Comparison of ENCODE assay signal across 8 mouse cellular contexts in genomic region chr7:117428690-117429224, GRCm38 (mm10). TPM values are rescaled to one million over a fixed set of nuclear protein-coding genes. Genes with fewer than 3 reads are reported as not detected.
DNase-seq lines count a peak whose midpoint lies in the region; ATAC-seq and TF ChIP-seq lines count a peak whose summit lies in the region.

No protein-coding gene starts in this region.

- peaks cover 10% of the 10 kb centered on the region for H3K4me1 ChIP-seq in bone marrow, adult 2 months (ENCODE audit: control insufficient read depth, insufficient read depth, low read length)
- H3K4me1 ChIP-seq in heart, embryonic 12.5 days (replicated peaks): peaks cover 42% of the 10 kb centered on the region
- 0 out of 2 replicates have a peak, but pooled peaks cover 3% of the 10 kb centered on the region for H3K4me1 ChIP-seq in stomach, embryonic 15.5 days

- H3K4me3 ChIP-seq in gastrocnemius, adult 2 months: no peak overlapping the region
- H3K4me3 ChIP-seq in bone marrow, adult 2 months (replicated peaks; ENCODE audit: control insufficient read depth, low read depth, low read length): no peak overlapping the region
- no peak overlapping the region for H3K4me3 ChIP-seq in heart, embryonic 12.5 days
- no peak overlapping the region for H3K4me3 ChIP-seq in stomach, embryonic 15.5 days (replicated peaks)

- no peaks in the 10 kb centered on the region for H3K9me3 ChIP-seq in heart, embryonic 12.5 days (replicated peaks)
- no peaks in the 10 kb centered on the region for H3K9me3 ChIP-seq in stomach, embryonic 15.5 days

- TF ChIP-seq POLR2A in bone marrow, adult 2 months (IDR thresholded peaks at IDR 0.05; ENCODE audit: borderline replicate concordance, control insufficient read depth, low read depth, low read length): no peak

- DNase-seq in gastrocnemius, adult 2 months: no peak
- DNase-seq in gastrocnemius, postnatal 10 days: no peak
- peak; percentile 71 for DNase-seq in lung, postnatal 36 days
- DNase-seq in ovary, postnatal 36 days (ENCODE audit: low spot score): no peak
- DNase-seq in ovary, postnatal 10 days (ENCODE audit: low spot score): no peak

- H3K27me3 ChIP-seq in heart, embryonic 12.5 days (replicated peaks): no peaks in the 10 kb centered on the region
- no peaks in the 10 kb centered on the region for H3K27me3 ChIP-seq in stomach, embryonic 15.5 days (replicated peaks)

- ATAC-seq in heart, embryonic 12.5 days (ENCODE audit: insufficient number of reproducible peaks, low FRiP score): peak; percentile 60; the same call in 1 of the 2 replicates
- ATAC-seq in stomach, embryonic 15.5 days (ENCODE audit: insufficient read depth, low FRiP score, low read depth): peak; percentile 14; the same call in 1 of the 2 replicates

- WGBS in bone marrow, adult 2 months: 9% methylated on average over 8 of the region's 8 CpGs
- 38% methylated on average over 8 of the region's 8 CpGs for WGBS in heart, embryonic 12.5 days
- WGBS in stomach, embryonic 15.5 days: 40% methylated on average over 8 of the region's 8 CpGs

- H3K9ac ChIP-seq in heart, embryonic 12.5 days: no peak overlapping the region
- no peak overlapping the region for H3K9ac ChIP-seq in stomach, embryonic 15.5 days

- TF ChIP-seq CTCF in gastrocnemius, adult 2 months (IDR thresholded peaks at IDR 0.05): no peak
- no peak for TF ChIP-seq CTCF in bone marrow, adult 2 months (IDR thresholded peaks at IDR 0.05; ENCODE audit: control insufficient read depth, insufficient read depth, low read length)

- H3K36me3 ChIP-seq in heart, embryonic 12.5 days: no peaks in the 10 kb centered on the region
- H3K36me3 ChIP-seq in stomach, embryonic 15.5 days: no peaks in the 10 kb centered on the region

- peak overlapping the region; percentile 1; the same call in 1 of the 2 replicates for H3K4me2 ChIP-seq in heart, embryonic 12.5 days
- H3K4me2 ChIP-seq in stomach, embryonic 15.5 days: no peak overlapping the region

- intact Hi-C loops in gastrocnemius, adult 2 months (cut with DNase I): no loop called here

- peak overlapping the region; percentile 24; the same call in 1 of the 2 replicates for H3K27ac ChIP-seq in gastrocnemius, adult 2 months
- peak overlapping the region; percentile 67 for H3K27ac ChIP-seq in bone marrow, adult 2 months (ENCODE audit: control insufficient read depth, insufficient read depth, low read depth, low read length, poor library complexity)
- H3K27ac ChIP-seq in heart, embryonic 12.5 days (ENCODE audit: poor library complexity, severe bottlenecking): peak overlapping the region; percentile 43
- no peak overlapping the region for H3K27ac ChIP-seq in stomach, embryonic 15.5 days

RNA-seq across cellular contexts. Expression of gene Xylt1, which starts 48.0 kb away (rescaled TPM):
- 1 to 10 TPM; 5.5 to 9.5 TPM for total RNA-seq in gastrocnemius, adult 2 months (2021)
- total RNA-seq in gastrocnemius, postnatal 10 days (2021): 1 to 10 TPM; 6.9 to 8.6 TPM
- polyA plus RNA-seq in bone marrow, adult 2 months (2011; ENCODE audit: insufficient read depth, insufficient read length, low replicate concordance, missing spikeins): 6.6 and 16.4 TPM in 2 replicates
- polyA plus RNA-seq in heart, embryonic 12.5 days (2016; fragmentation: Nextera tagmentation; extraction: Ambion mirVana): 1.4 and 1.5 TPM in 2 replicates
- polyA plus RNA-seq in stomach, embryonic 15.5 days (2015; fragmentation: Nextera tagmentation; extraction: Ambion mirVana): 0.99 and 1.1 TPM in 2 replicates
